Mouse (Mus musculus): ENCODE measurements around the gene Fbxo30. TPM values are rescaled to one million over a fixed set of nuclear protein-coding genes. Genes with fewer than 3 reads are reported as not detected.

Gene Fbxo30
- polyA plus RNA-seq, 1 experiment from 2014 or later: 32.8 TPM

- ATAC-seq (ENCODE audit: insufficient read depth, low FRiP score): no peak
- Histone ChIP-seq H3K4me2 (ENCODE audit: low read depth, low read length) (no peak overlapping the region), H3K4me3 (replicated peaks; ENCODE audit: low read length) (no peak overlapping the region), H3K9ac (ENCODE audit: low read length) (no peak overlapping the region), H3K9me3 (replicated peaks; ENCODE audit: control insufficient read depth, low read length) (no peaks in the 10 kb centered on the region), H3K27me3 (ENCODE audit: control insufficient read depth, insufficient read depth, low read length) (no peaks in the 10 kb centered on the region), H3K36me3 (ENCODE audit: control insufficient read depth, insufficient read depth, low read length) (no peaks in the 10 kb centered on the region), H3K27ac (ENCODE audit: low read length) (no peak overlapping the region), H3K4me1 (ENCODE audit: control insufficient read depth, insufficient read depth, low read length) (no peaks in the 10 kb centered on the region)
These were observed 12.0 kb upstream of the Fbxo30 start for GRCm38 (mm10) chr10:11269165-11269564.

GRCm38 (mm10) chr10:11274431-11274830 lies 6.7 kb upstream of the Fbxo30 start:
- Histone ChIP-seq H3K4me1 (ENCODE audit: control insufficient read depth, insufficient read depth, low read length) (no peaks in the 10 kb centered on the region), H3K36me3 (ENCODE audit: control insufficient read depth, insufficient read depth, low read length) (no peaks in the 10 kb centered on the region), H3K9ac (ENCODE audit: low read length) (no peak overlapping the region), H3K27ac (ENCODE audit: low read length) (no peak overlapping the region), H3K27me3 (ENCODE audit: control insufficient read depth, insufficient read depth, low read length) (no peaks in the 10 kb centered on the region), H3K9me3 (replicated peaks; ENCODE audit: control insufficient read depth, low read length) (no peaks in the 10 kb centered on the region), H3K4me3 (replicated peaks; ENCODE audit: low read length) (no peak overlapping the region), H3K4me2 (ENCODE audit: low read depth, low read length) (no peak overlapping the region)
- no peak for ATAC-seq (ENCODE audit: insufficient read depth, low FRiP score)
- 76% methylated on average over 1 of the region's 1 CpGs for WGBS

GRCm38 (mm10) chr10:11280235-11280577 lies 924 bp upstream of the Fbxo30 start:
- ATAC-seq (ENCODE audit: insufficient read depth, low FRiP score): no peak
- H3K36me3 ChIP-seq (ENCODE audit: control insufficient read depth, insufficient read depth, low read length): no peaks in the 10 kb centered on the region
- no peaks in the 10 kb centered on the region for H3K9me3 ChIP-seq (replicated peaks; ENCODE audit: control insufficient read depth, low read length)
- peak overlapping the region; percentile 96 for H3K4me3 ChIP-seq (replicated peaks; ENCODE audit: low read length)
- H3K27ac ChIP-seq (ENCODE audit: low read length): peak overlapping the region; percentile 98
- no peaks in the 10 kb centered on the region; the same call in 1 of the 2 replicates for H3K4me1 ChIP-seq (ENCODE audit: control insufficient read depth, insufficient read depth, low read length)
- H3K27me3 ChIP-seq (ENCODE audit: control insufficient read depth, insufficient read depth, low read length): no peaks in the 10 kb centered on the region
- H3K4me2 ChIP-seq (ENCODE audit: low read depth, low read length): peak overlapping the region; percentile 91
- WGBS: 3% methylated on average over 6 of the region's 6 CpGs
- peak overlapping the region; percentile 97 for H3K9ac ChIP-seq (ENCODE audit: low read length)

GRCm38 (mm10) chr10:11281498-11282305 lies 572 bp downstream of the Fbxo30 start:
- Histone ChIP-seq H3K9me3 (replicated peaks; ENCODE audit: control insufficient read depth, low read length) (no peaks in the 10 kb centered on the region), H3K27me3 (ENCODE audit: control insufficient read depth, insufficient read depth, low read length) (no peaks in the 10 kb centered on the region), H3K4me2 (ENCODE audit: low read depth, low read length) (peak overlapping the region; percentile 66), H3K4me1 (ENCODE audit: control insufficient read depth, insufficient read depth, low read length) (no peaks in the 10 kb centered on the region; the same call in 1 of the 2 replicates), H3K4me3 (replicated peaks; ENCODE audit: low read length) (peak overlapping the region; percentile 96), H3K9ac (ENCODE audit: low read length) (peak overlapping the region; percentile 97), H3K36me3 (ENCODE audit: control insufficient read depth, insufficient read depth, low read length) (no peaks in the 10 kb centered on the region), H3K27ac (ENCODE audit: low read length) (peak overlapping the region; percentile 98)
- peak; percentile 38 for ATAC-seq (ENCODE audit: insufficient read depth, low FRiP score)
- WGBS: under 1% methylated on average over 61 of the region's 68 CpGs

- H3K4me2 ChIP-seq (ENCODE audit: low read depth, low read length): peak overlapping the region; percentile 66
- H3K4me1 ChIP-seq (ENCODE audit: control insufficient read depth, insufficient read depth, low read length): no peaks in the 10 kb centered on the region; the same call in 1 of the 2 replicates
- peak overlapping the region; percentile 98; the same call in 1 of the 2 replicates for H3K27ac ChIP-seq (ENCODE audit: low read length)
- no peaks in the 10 kb centered on the region for H3K9me3 ChIP-seq (replicated peaks; ENCODE audit: control insufficient read depth, low read length)
- 2% methylated on average over 4 of the region's 4 CpGs for WGBS
- peak overlapping the region; percentile 97; the same call in 1 of the 2 replicates for H3K9ac ChIP-seq (ENCODE audit: low read length)
- no peak for ATAC-seq (ENCODE audit: insufficient read depth, low FRiP score)
- H3K27me3 ChIP-seq (ENCODE audit: control insufficient read depth, insufficient read depth, low read length): no peaks in the 10 kb centered on the region
- no peaks in the 10 kb centered on the region for H3K36me3 ChIP-seq (ENCODE audit: control insufficient read depth, insufficient read depth, low read length)
- H3K4me3 ChIP-seq (replicated peaks; ENCODE audit: low read length): peak overlapping the region; percentile 96
These were observed 1.1 kb downstream of the Fbxo30 start for GRCm38 (mm10) chr10:11282306-11282631.

- H3K9me3 ChIP-seq (replicated peaks; ENCODE audit: control insufficient read depth, low read length): no peaks in the 10 kb centered on the region
- no peak overlapping the region for H3K4me2 ChIP-seq (ENCODE audit: low read depth, low read length)
- no peak overlapping the region for H3K4me3 ChIP-seq (replicated peaks; ENCODE audit: low read length)
- no peak for ATAC-seq (ENCODE audit: insufficient read depth, low FRiP score)
- H3K4me1 ChIP-seq (ENCODE audit: control insufficient read depth, insufficient read depth, low read length): no peaks in the 10 kb centered on the region
- no peak overlapping the region for H3K9ac ChIP-seq (ENCODE audit: low read length)
- H3K27me3 ChIP-seq (ENCODE audit: control insufficient read depth, insufficient read depth, low read length): no peaks in the 10 kb centered on the region
- no peak overlapping the region for H3K27ac ChIP-seq (ENCODE audit: low read length)
- no peaks in the 10 kb centered on the region for H3K36me3 ChIP-seq (ENCODE audit: control insufficient read depth, insufficient read depth, low read length)
- 81% methylated on average over 6 of the region's 6 CpGs for WGBS
These were observed 17.3 kb downstream of the Fbxo30 start for GRCm38 (mm10) chr10:11298418-11298817.

GRCm38 (mm10) chr10:11305365-11306053 lies 24.4 kb downstream of the Fbxo30 start:
- no peaks in the 10 kb centered on the region for H3K4me1 ChIP-seq (ENCODE audit: control insufficient read depth, insufficient read depth, low read length)
- no peak overlapping the region for H3K4me3 ChIP-seq (replicated peaks; ENCODE audit: low read length)
- ATAC-seq (ENCODE audit: insufficient read depth, low FRiP score): no peak
- no peaks in the 10 kb centered on the region for H3K36me3 ChIP-seq (ENCODE audit: control insufficient read depth, insufficient read depth, low read length)
- no peaks in the 10 kb centered on the region for H3K27me3 ChIP-seq (ENCODE audit: control insufficient read depth, insufficient read depth, low read length)
- H3K27ac ChIP-seq (ENCODE audit: low read length): no peak overlapping the region
- H3K9ac ChIP-seq (ENCODE audit: low read length): no peak overlapping the region
- WGBS: 63% methylated on average over 9 of the region's 9 CpGs
- H3K4me2 ChIP-seq (ENCODE audit: low read depth, low read length): no peak overlapping the region
- no peaks in the 10 kb centered on the region for H3K9me3 ChIP-seq (replicated peaks; ENCODE audit: control insufficient read depth, low read length)

- no peaks in the 10 kb centered on the region for H3K36me3 ChIP-seq (ENCODE audit: control insufficient read depth, insufficient read depth, low read length)
- H3K4me1 ChIP-seq (ENCODE audit: control insufficient read depth, insufficient read depth, low read length): no peaks in the 10 kb centered on the region
- no peak for ATAC-seq (ENCODE audit: insufficient read depth, low FRiP score)
- H3K4me2 ChIP-seq (ENCODE audit: low read depth, low read length): no peak overlapping the region
- H3K27ac ChIP-seq (ENCODE audit: low read length): no peak overlapping the region
- 27% methylated on average over 2 of the region's 2 CpGs for WGBS
- no peak overlapping the region for H3K4me3 ChIP-seq (replicated peaks; ENCODE audit: low read length)
- H3K9me3 ChIP-seq (replicated peaks; ENCODE audit: control insufficient read depth, low read length): no peaks in the 10 kb centered on the region
- H3K9ac ChIP-seq (ENCODE audit: low read length): no peak overlapping the region
- no peaks in the 10 kb centered on the region for H3K27me3 ChIP-seq (ENCODE audit: control insufficient read depth, insufficient read depth, low read length)
These were observed 24.9 kb downstream of the Fbxo30 start for GRCm38 (mm10) chr10:11306054-11306367.

GRCm38 (mm10) chr10:11309866-11310265 lies 28.7 kb downstream of the Fbxo30 start:
- no peaks in the 10 kb centered on the region for H3K4me1 ChIP-seq (ENCODE audit: control insufficient read depth, insufficient read depth, low read length)
- no peaks in the 10 kb centered on the region for H3K9me3 ChIP-seq (replicated peaks; ENCODE audit: control insufficient read depth, low read length)
- no peak overlapping the region for H3K4me2 ChIP-seq (ENCODE audit: low read depth, low read length)
- H3K27me3 ChIP-seq (ENCODE audit: control insufficient read depth, insufficient read depth, low read length): no peaks in the 10 kb centered on the region
- no peak overlapping the region for H3K27ac ChIP-seq (ENCODE audit: low read length)
- 81% methylated on average over 1 of the region's 1 CpGs for WGBS
- no peak overlapping the region for H3K9ac ChIP-seq (ENCODE audit: low read length)
- H3K4me3 ChIP-seq (replicated peaks; ENCODE audit: low read length): no peak overlapping the region
- ATAC-seq (ENCODE audit: insufficient read depth, low FRiP score): no peak
- no peaks in the 10 kb centered on the region for H3K36me3 ChIP-seq (ENCODE audit: control insufficient read depth, insufficient read depth, low read length)

Data from stomach, embryonic 16.5 days (tissue).